Mouse (Mus musculus) R1 (cell line): ENCODE data around the gene Spata31.
A peak's percentile ranks its signal among the peaks of the same experiment; 100 is the strongest.

Source experiments
- DNase-seq: peaks from one replicate; pipeline ENCODE4 v3.0.0-alpha.2; 2018; ENCODE audit warnings: low read depth, low spot score

The Spata31 gene

GRCm38 (mm10) chr13:64917191-64917590 is at the start of gene Spata31:
Gene Spata31 (plus strand): TSS chr13:64917406.
- DNase-seq, result peak; percentile 42

DNA sequence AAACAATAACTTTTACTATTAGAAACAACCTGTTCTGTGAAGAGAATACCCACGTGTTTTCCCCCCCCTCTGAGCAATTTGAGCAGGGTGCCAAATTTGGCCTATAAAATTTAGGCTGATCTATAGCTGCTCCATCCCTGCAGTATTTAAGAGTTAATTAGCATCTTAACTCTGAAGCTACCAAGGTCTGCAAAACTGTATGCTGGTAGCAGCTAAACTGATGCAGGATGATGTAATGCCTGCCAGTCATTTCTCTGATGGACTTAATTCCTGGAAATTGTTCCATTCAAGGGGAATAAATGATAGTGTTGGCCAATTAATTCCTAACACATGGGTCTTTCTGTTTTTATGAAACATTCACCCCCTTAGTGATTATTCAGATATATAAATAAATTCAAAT is 14.1 kb upstream of the Spata31 start:
- DNase-seq, result no peak

GRCm38 (mm10) chr13:64903585-64904208 is 13.5 kb upstream of the Spata31 start, which contains the start of gene Cntnap3:
Gene Cntnap3 (minus strand): TSS chr13:64903955.
- peak; percentile 62 for DNase-seq
